Mouse (Mus musculus): ENCODE measurements around the gene Uspl1. TPM values are rescaled to one million over a fixed set of nuclear protein-coding genes. Genes with fewer than 3 reads are reported as not detected.
"Not testable (repeated sequence)": the region's sequence is repeated elsewhere in the genome, so short reads cannot be mapped to it uniquely, and the experiment has no call there.

The Uspl1 gene
- 14.8 and 15.5 TPM in 2 replicates for polyA plus RNA-seq (2015; fragmentation: Nextera tagmentation; extraction: Ambion mirVana)

DNA sequence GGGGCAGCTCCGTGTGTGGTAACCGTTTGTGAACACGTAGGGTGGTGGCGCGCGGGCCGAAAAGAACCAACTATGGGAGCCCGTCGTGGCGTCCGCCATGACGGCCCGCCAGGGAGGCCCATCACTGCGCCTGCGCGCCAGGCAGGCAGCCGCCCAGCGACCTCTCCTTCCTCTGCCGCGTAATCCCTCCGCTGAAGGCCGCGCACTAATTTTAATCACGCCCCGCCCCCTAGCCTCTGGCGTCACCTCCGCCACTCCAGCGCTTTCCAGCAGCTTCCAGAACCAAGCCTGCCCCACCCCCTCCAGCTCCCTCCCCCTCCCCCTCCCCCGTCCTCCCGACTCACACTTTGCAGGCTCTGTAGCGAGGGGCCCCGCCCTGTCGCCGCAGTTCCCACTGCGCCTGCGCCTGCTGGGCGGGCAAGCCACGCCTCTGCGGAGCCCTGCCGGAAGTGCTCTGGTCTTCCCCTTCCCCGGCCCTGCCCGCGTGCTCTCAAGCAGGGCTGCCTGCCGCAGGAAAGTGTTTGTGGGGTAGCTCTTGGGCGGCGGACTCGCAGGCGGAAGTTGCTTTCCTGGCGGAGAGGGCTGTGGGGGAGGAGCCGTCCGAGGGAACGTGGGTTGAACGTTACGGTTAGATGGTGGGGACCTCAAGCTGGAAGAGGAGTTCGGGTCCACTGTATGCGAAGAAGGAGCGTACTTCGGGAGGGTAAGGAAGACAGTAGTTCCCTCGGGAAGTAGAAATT is at the start of gene Uspl1, which contains the start of gene Hmgb1:
Uspl1 (plus strand) TSS at position 247 of the 740 bp plus-strand sequence.
Hmgb1 (minus strand) TSS at position 386 of the 740 bp plus-strand sequence.
- peak within 1 kb of the TSS; percentile 97 for H3K27ac ChIP-seq (replicated peaks)
- H3K36me3 ChIP-seq (ENCODE audit: control insufficient read depth, insufficient read depth, low read length): no peaks in the 10 kb centered on the region
- H3K27me3 ChIP-seq (ENCODE audit: control insufficient read depth, insufficient read depth, low read length): no peaks in the 10 kb centered on the region
- H3K9me3 ChIP-seq (ENCODE audit: control insufficient read depth, low read length): no peaks in the 10 kb centered on the region
- WGBS: under 1% methylated on average over 58 of the region's 59 CpGs
- peak within 1 kb of the TSS; percentile 71 for H3K4me2 ChIP-seq (replicated peaks; ENCODE audit: low read depth)
- TF ChIP-seq EP300 (optimal IDR thresholded peaks at IDR 0.05) (peak; percentile 76), CTCF (IDR thresholded peaks at IDR 0.05; ENCODE audit: low read depth) (0 out of 2 replicates have a peak, but pooled peaks have one; percentile 1)
- H3K4me1 ChIP-seq (replicated peaks; ENCODE audit: control insufficient read depth, insufficient read depth): no peaks in the 10 kb centered on the region
- peak; percentile 98 for ATAC-seq (ENCODE audit: low FRiP score, low TSS enrichment)
- H3K4me3 ChIP-seq (ENCODE audit: low read depth, low read length): peak within 1 kb of the TSS; percentile 72
- peak within 1 kb of the TSS; percentile 88 for H3K9ac ChIP-seq (ENCODE audit: low read length)
- peak; percentile 100 for DNase-seq (ENCODE audit: low spot score)

DNA sequence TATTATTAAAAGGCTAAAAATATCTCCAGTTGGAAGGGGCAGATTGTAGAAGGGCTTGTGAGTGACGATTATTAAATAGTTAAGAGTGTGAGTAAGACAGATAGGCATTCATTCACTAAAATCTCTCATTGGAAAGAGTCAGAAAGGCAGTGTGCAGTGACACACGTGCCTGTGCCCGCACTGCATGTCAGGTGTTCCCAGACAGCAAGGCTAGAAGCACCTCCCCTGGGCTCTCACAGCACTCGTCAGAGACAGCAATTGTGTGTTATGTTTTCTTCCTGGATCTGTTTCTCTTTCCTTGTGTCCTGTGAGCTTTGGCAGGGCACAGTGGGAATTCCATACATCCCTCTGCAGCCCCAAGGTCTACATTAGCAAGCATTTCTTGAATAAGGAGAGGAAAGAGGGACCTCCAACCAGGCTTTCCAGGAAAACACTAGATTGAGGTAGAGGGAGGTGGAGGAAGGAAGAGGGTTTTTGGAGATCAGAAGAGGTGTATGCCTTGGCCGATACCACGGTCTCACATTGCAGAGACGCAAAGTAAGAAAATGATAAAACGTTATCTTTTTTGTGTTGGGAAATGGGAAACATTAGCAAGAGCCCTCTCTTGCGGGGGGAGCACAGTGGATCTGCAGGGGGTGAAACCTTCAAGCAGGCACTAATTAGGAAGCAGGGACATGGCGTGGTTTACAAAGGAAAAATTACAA is 49.2 kb upstream of the Uspl1 start:
- Histone ChIP-seq H3K4me2 (replicated peaks; ENCODE audit: low read depth) (no peak overlapping the region), H3K27me3 (ENCODE audit: control insufficient read depth, insufficient read depth, low read length) (no peaks in the 10 kb centered on the region), H3K4me3 (ENCODE audit: low read depth, low read length) (no peak overlapping the region), H3K9ac (ENCODE audit: low read length) (no peak overlapping the region), H3K9me3 (ENCODE audit: control insufficient read depth, low read length) (no peaks in the 10 kb centered on the region), H3K4me1 (replicated peaks; ENCODE audit: control insufficient read depth, insufficient read depth) (no peaks in the 10 kb centered on the region), H3K36me3 (ENCODE audit: control insufficient read depth, insufficient read depth, low read length) (no peaks in the 10 kb centered on the region), H3K27ac (replicated peaks) (no peak overlapping the region)
- TF ChIP-seq EP300 (optimal IDR thresholded peaks at IDR 0.05) (no peak), CTCF (IDR thresholded peaks at IDR 0.05; ENCODE audit: low read depth) (no peak)
- DNase-seq (ENCODE audit: low spot score) (no peak), ATAC-seq (ENCODE audit: low FRiP score, low TSS enrichment) (no peak)
- 63% methylated on average over 10 of the region's 10 CpGs for WGBS

DNA sequence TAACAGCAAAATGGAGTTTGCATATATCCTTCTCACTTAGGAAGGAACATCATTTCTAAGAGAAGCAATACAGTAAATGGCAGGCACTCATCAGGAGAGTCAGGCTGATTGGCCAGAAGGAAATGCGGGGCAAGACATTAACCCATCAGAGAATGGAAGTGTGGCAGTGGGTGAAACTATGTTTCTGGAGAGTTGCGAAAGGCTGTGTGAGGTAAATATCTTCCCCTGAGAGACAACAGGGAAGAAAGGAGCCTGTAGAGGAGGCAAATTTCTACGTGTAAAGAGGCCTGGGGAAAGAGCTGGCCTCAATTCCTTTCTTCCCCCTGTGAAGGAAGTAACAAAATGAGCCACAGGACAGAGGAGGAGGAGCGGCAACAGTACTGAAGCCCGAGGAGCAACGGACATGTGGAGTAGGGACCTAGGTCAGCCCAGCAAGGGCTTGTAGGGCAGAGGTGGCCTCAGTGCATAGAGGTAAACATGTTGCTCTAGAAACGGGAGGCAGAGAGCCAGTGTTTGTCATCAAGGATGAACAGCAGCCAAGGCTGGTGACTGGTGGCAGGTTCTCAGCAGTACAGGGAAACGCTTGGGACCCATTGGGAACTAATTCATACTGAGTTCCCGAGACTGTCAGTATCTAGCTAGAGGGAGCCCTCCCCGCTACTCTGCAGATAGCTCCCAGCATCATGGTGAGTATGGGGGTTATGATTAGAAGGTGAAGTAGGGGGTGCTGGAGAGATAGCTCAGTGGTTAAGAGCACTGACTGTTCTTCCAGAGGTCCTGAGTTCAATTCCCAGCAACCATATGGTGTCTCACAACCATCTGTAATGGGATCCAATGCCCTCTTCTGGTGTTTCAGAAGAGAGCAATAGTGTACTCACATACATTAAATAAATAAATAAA is 48.4 kb upstream of the Uspl1 start:
- H3K36me3 ChIP-seq (ENCODE audit: control insufficient read depth, insufficient read depth, low read length): no peaks in the 10 kb centered on the region
- no peak overlapping the region for H3K4me3 ChIP-seq (ENCODE audit: low read depth, low read length)
- ATAC-seq (ENCODE audit: low FRiP score, low TSS enrichment) (no peak), DNase-seq (ENCODE audit: low spot score) (no peak)
- no peaks in the 10 kb centered on the region for H3K27me3 ChIP-seq (ENCODE audit: control insufficient read depth, insufficient read depth, low read length)
- no peaks in the 10 kb centered on the region for H3K4me1 ChIP-seq (replicated peaks; ENCODE audit: control insufficient read depth, insufficient read depth)
- H3K27ac ChIP-seq (replicated peaks): no peak overlapping the region
- TF ChIP-seq EP300 (optimal IDR thresholded peaks at IDR 0.05): no peak
- TF ChIP-seq CTCF (IDR thresholded peaks at IDR 0.05; ENCODE audit: low read depth): no peak
- WGBS: 78% methylated on average over 10 of the region's 10 CpGs
- no peaks in the 10 kb centered on the region for H3K9me3 ChIP-seq (ENCODE audit: control insufficient read depth, low read length)
- no peak overlapping the region for H3K9ac ChIP-seq (ENCODE audit: low read length)
- no peak overlapping the region for H3K4me2 ChIP-seq (replicated peaks; ENCODE audit: low read depth)

DNA sequence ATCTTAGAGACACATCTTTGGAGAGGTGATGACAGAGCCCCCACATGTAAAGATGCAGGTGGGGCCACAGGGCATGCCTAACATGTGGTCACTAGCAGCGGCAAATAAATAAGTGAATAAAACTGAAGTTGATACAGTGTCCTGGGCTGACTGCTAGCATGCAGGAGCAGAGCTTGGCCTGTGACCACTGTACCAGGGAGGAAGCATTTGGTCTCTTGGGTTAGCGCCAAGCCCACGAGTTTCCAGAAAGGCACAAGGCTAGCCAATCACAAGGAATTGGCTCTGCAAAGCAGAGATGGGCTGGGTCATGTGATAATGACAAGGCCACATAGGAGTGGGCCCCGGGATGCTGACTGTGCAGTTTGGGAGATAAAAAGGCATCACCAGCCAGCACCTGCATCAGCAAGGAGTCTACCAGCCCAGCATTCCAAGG is 47.2 kb upstream of the Uspl1 start:
- Histone ChIP-seq H3K27ac (replicated peaks) (no peak overlapping the region), H3K27me3 (ENCODE audit: control insufficient read depth, insufficient read depth, low read length) (no peaks in the 10 kb centered on the region), H3K36me3 (ENCODE audit: control insufficient read depth, insufficient read depth, low read length) (no peaks in the 10 kb centered on the region), H3K9me3 (ENCODE audit: control insufficient read depth, low read length) (no peaks in the 10 kb centered on the region), H3K9ac (ENCODE audit: low read length) (no peak overlapping the region), H3K4me2 (replicated peaks; ENCODE audit: low read depth) (no peak overlapping the region), H3K4me3 (ENCODE audit: low read depth, low read length) (no peak overlapping the region), H3K4me1 (replicated peaks; ENCODE audit: control insufficient read depth, insufficient read depth) (no peaks in the 10 kb centered on the region)
- WGBS: 70% methylated on average over 4 of the region's 4 CpGs
- no peak for DNase-seq (ENCODE audit: low spot score)
- TF ChIP-seq CTCF (IDR thresholded peaks at IDR 0.05; ENCODE audit: low read depth) (no peak), EP300 (optimal IDR thresholded peaks at IDR 0.05) (no peak)
- ATAC-seq (ENCODE audit: low FRiP score, low TSS enrichment): no peak

DNA sequence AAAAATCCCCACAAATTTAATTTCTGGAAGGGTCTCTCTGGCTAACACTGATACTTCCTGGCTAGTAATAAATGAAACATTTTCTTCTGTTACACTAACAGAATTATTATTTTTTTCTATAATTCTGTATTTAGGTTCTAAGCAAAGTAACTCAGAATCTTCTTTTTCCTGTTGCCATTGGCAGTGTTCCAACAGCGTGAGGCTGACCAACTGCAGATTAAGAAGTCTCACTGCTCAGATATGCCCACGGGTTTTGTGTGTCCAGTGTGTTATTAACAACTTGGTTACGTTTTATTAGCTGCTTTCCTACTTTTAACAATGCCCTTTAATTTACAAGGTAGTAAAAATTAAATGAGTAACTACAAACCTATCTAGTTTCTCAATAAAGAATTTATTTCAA is 46.7 kb upstream of the Uspl1 start:
- no peaks in the 10 kb centered on the region for H3K36me3 ChIP-seq (ENCODE audit: control insufficient read depth, insufficient read depth, low read length)
- no peak overlapping the region for H3K27ac ChIP-seq (replicated peaks)
- no peaks in the 10 kb centered on the region for H3K4me1 ChIP-seq (replicated peaks; ENCODE audit: control insufficient read depth, insufficient read depth)
- 29% methylated on average over 3 of the region's 3 CpGs for WGBS
- H3K4me2 ChIP-seq (replicated peaks; ENCODE audit: low read depth): no peak overlapping the region
- no peak overlapping the region for H3K4me3 ChIP-seq (ENCODE audit: low read depth, low read length)
- no peak for TF ChIP-seq EP300 (optimal IDR thresholded peaks at IDR 0.05)
- TF ChIP-seq CTCF (IDR thresholded peaks at IDR 0.05; ENCODE audit: low read depth): no peak
- no peak overlapping the region for H3K9ac ChIP-seq (ENCODE audit: low read length)
- H3K27me3 ChIP-seq (ENCODE audit: control insufficient read depth, insufficient read depth, low read length): no peaks in the 10 kb centered on the region
- no peaks in the 10 kb centered on the region for H3K9me3 ChIP-seq (ENCODE audit: control insufficient read depth, low read length)
- ATAC-seq (ENCODE audit: low FRiP score, low TSS enrichment) (no peak), DNase-seq (ENCODE audit: low spot score) (no peak)

DNA sequence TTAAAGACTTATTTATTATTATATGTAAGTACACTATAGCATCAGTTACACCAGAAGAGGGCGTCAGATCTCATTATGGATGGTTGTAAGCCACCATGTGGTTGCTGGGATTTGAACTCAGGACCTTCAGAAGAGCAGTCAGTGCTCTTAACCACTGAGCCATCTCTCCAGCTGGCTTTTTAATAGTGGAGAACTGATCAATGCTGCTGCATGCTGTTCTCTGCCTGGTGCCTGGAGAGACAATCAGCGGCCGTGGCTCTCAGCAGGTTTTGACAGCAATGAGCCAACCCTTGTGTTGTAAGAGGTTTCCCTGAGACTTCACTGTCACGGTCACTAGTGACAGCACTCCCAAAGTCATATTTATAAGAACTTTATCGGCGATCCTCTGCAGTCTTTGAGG is 46.1 kb upstream of the Uspl1 start:
- not testable (repeated sequence) for DNase-seq (ENCODE audit: low spot score); H3K9me3 ChIP-seq (ENCODE audit: control insufficient read depth, low read length); H3K4me1 ChIP-seq (replicated peaks; ENCODE audit: control insufficient read depth, insufficient read depth); H3K4me2 ChIP-seq (replicated peaks; ENCODE audit: low read depth); H3K36me3 ChIP-seq (ENCODE audit: control insufficient read depth, insufficient read depth, low read length); H3K4me3 ChIP-seq (ENCODE audit: low read depth, low read length); ATAC-seq (ENCODE audit: low FRiP score, low TSS enrichment); H3K9ac ChIP-seq (ENCODE audit: low read length); H3K27me3 ChIP-seq (ENCODE audit: control insufficient read depth, insufficient read depth, low read length); H3K27ac ChIP-seq (replicated peaks)
- WGBS: 89% methylated on average over 6 of the region's 6 CpGs

Data from stomach, postnatal 0 days (tissue).